Mouse (Mus musculus): ENCODE results near the gene Itsn1.

The Itsn1 gene

GRCm38 (mm10) chr16:91768586-91768985 is 39.5 kb downstream of the Itsn1 start:
- DNase-seq (ENCODE audit: low read depth, low spot score) = no peak

GRCm38 (mm10) chr16:91769911-91770310 is 40.8 kb downstream of the Itsn1 start:
- DNase-seq (ENCODE audit: low read depth, low spot score) = no peak

- no peak for DNase-seq (ENCODE audit: low read depth, low spot score)
These were observed 41.6 kb downstream of the Itsn1 start for GRCm38 (mm10) chr16:91770662-91771061.

GRCm38 (mm10) chr16:91771334-91771733 is 42.3 kb downstream of the Itsn1 start:
- no peak for DNase-seq (ENCODE audit: low read depth, low spot score)

- DNase-seq (ENCODE audit: low read depth, low spot score) = no peak
These were observed 43.5 kb downstream of the Itsn1 start for GRCm38 (mm10) chr16:91772586-91772985.

GRCm38 (mm10) chr16:91779576-91779975 is 50.5 kb downstream of the Itsn1 start:
- no peak for DNase-seq (ENCODE audit: low read depth, low spot score)

GRCm38 (mm10) chr16:91780151-91780550 is 51.1 kb downstream of the Itsn1 start:
- no peak for DNase-seq (ENCODE audit: low read depth, low spot score)

- DNase-seq (ENCODE audit: low read depth, low spot score) = no peak
These were observed 51.7 kb downstream of the Itsn1 start for GRCm38 (mm10) chr16:91780826-91781225.

GRCm38 (mm10) chr16:91783191-91783590 is 54.1 kb downstream of the Itsn1 start:
- no peak for DNase-seq (ENCODE audit: low read depth, low spot score)

- no peak for DNase-seq (ENCODE audit: low read depth, low spot score)
These were observed 55.2 kb downstream of the Itsn1 start for GRCm38 (mm10) chr16:91784298-91784697.

GRCm38 (mm10) chr16:91786425-91786824 is 57.3 kb downstream of the Itsn1 start:
- DNase-seq (ENCODE audit: low read depth, low spot score) = no peak

- DNase-seq (ENCODE audit: low read depth, low spot score) = no peak
These were observed 60.6 kb downstream of the Itsn1 start for GRCm38 (mm10) chr16:91789728-91790127.

GRCm38 (mm10) chr16:91792477-91793196 is 63.6 kb downstream of the Itsn1 start:
- no peak for DNase-seq (ENCODE audit: low read depth, low spot score)

- no peak for DNase-seq (ENCODE audit: low read depth, low spot score)
These were observed 64.6 kb downstream of the Itsn1 start for GRCm38 (mm10) chr16:91793507-91794278.

GRCm38 (mm10) chr16:91794306-91794705 is 65.2 kb downstream of the Itsn1 start:
- DNase-seq (ENCODE audit: low read depth, low spot score) = no peak

- DNase-seq (ENCODE audit: low read depth, low spot score) = no peak
These were observed 66.0 kb downstream of the Itsn1 start for GRCm38 (mm10) chr16:91795044-91795443.

GRCm38 (mm10) chr16:91795606-91796005 is 66.5 kb downstream of the Itsn1 start:
- DNase-seq (ENCODE audit: low read depth, low spot score) = no peak

- no peak for DNase-seq (ENCODE audit: low read depth, low spot score)
These were observed 72.3 kb downstream of the Itsn1 start for GRCm38 (mm10) chr16:91801426-91801825.

GRCm38 (mm10) chr16:91802461-91803062 is 73.5 kb downstream of the Itsn1 start:
- DNase-seq (ENCODE audit: low read depth, low spot score) = no peak

GRCm38 (mm10) chr16:91804418-91804817 is 75.3 kb downstream of the Itsn1 start:
- no peak for DNase-seq (ENCODE audit: low read depth, low spot score)

- no peak for DNase-seq (ENCODE audit: low read depth, low spot score)
These were observed 75.8 kb downstream of the Itsn1 start for GRCm38 (mm10) chr16:91804831-91805230.

- DNase-seq (ENCODE audit: low read depth, low spot score) = no peak
These were observed 81.2 kb downstream of the Itsn1 start for GRCm38 (mm10) chr16:91810235-91810634.

GRCm38 (mm10) chr16:91811339-91811738 is 82.3 kb downstream of the Itsn1 start:
- DNase-seq (ENCODE audit: low read depth, low spot score) = no peak
